Mouse (Mus musculus) ES-E14 (cell line): ENCODE measurements around the gene Atpaf2. TPM values are rescaled to one million over a fixed set of nuclear protein-coding genes. Genes with fewer than 3 reads are reported as not detected.

Experiments used
- DNase-seq: peaks from one replicate; pipeline ENCODE4 v3.0.0-alpha.2; 2013; ENCODE audit warnings: low read depth, low spot score
- H3K27ac ChIP-seq: 2 replicates; pipeline ENCODE4 v1.5.1; 2012; ENCODE audit warnings: low read depth, mild to moderate bottlenecking, low read length, moderate library complexity, mixed read lengths; ENCODE audit not compliant: poor library complexity, insufficient read depth, severe bottlenecking
- H3K36me3 ChIP-seq: 2 replicates; pipeline ENCODE4 v1.6.1; 2012; ENCODE audit warnings: mild to moderate bottlenecking, low read length, moderate library complexity, mixed read lengths; ENCODE audit not compliant: control insufficient read depth, poor library complexity, insufficient read depth, severe bottlenecking
- H3K4me1 ChIP-seq, 2 experiments: fragments of 150-350 bp in 1 of 2; sonication (generic) in 1 of 2; 2 replicates each; pipeline ENCODE4 v1.6.1; 2012; ENCODE audit warnings: low read length in 2 of 2, mild to moderate bottlenecking in 1 of 2, mixed read lengths in 1 of 2; ENCODE audit not compliant: control insufficient read depth in 2 of 2, insufficient read depth in 2 of 2, poor library complexity in 1 of 2
- H3K4me3 ChIP-seq, 2 experiments: fragments of 150-350 bp in 1 of 2; sonication (generic) in 1 of 2; 2 replicates each; pipeline ENCODE4 v1.5.1; 2012; ENCODE audit warnings: low read length in 2 of 2, low read depth in 1 of 2, mild to moderate bottlenecking in 1 of 2, mixed read lengths in 1 of 2; ENCODE audit not compliant: insufficient read depth in 1 of 2, poor library complexity in 1 of 2, severe bottlenecking in 1 of 2
- H3K9ac ChIP-seq: 2 replicates; pipeline ENCODE4 v1.6.1; 2012; ENCODE audit warnings: low read depth, mild to moderate bottlenecking, low read length, mixed read lengths; ENCODE audit not compliant: poor library complexity, insufficient read depth, severe bottlenecking
- H3K9me3 ChIP-seq: fragments of 150-350 bp; sonication (generic); 2 replicates; pipeline ENCODE4 v1.6.1; 2012; ENCODE audit warnings: low read depth, mild to moderate bottlenecking, low read length; ENCODE audit not compliant: control insufficient read depth, insufficient read depth
- CHD2 ChIP-seq: IDR thresholded peaks from 2 replicates; pipeline ENCODE4 v1.6.1; 2014; ENCODE audit warnings: mild to moderate bottlenecking, low read depth, low read length, inconsistent platforms
- HCFC1 ChIP-seq: IDR thresholded peaks from 2 replicates; pipeline ENCODE4 v1.6.1; 2012; ENCODE audit warnings: low read length, inconsistent platforms, borderline replicate concordance; ENCODE audit not compliant: insufficient read depth
- MAFK ChIP-seq: IDR thresholded peaks from 2 replicates; pipeline ENCODE4 v1.6.1; 2014; ENCODE audit warnings: mild to moderate bottlenecking, low read depth, low read length, inconsistent platforms; ENCODE audit not compliant: insufficient read depth
- ZC3H11A ChIP-seq: IDR thresholded peaks from 2 replicates; pipeline ENCODE4 v1.6.1; 2012; ENCODE audit warnings: low read depth, mild to moderate bottlenecking, inconsistent platforms, low read length, borderline replicate concordance
- ZNF384 ChIP-seq: IDR thresholded peaks from 2 replicates; pipeline ENCODE4 v1.6.1; 2012; ENCODE audit warnings: low read depth, low read length, inconsistent platforms
- in situ Hi-C, 2 experiments: fragments of 600-800 bp; cut with MboI; formaldehyde crosslinking; loops; one replicate each; pipeline ENCODE4 v1.15.1; 2025; ENCODE audit warnings: low sequenced_read_pairs in 2 of 2, inconsistent platforms in 1 of 2; ENCODE audit not compliant: unreplicated experiment in 2 of 2
- total RNA-seq: library from RNA; depleted of rRNA; stranded (reverse); fragments of 300-350 nt; gene quantifications from 2 replicates; pipeline ENCODE4 v1.2.3, GENCODE M21; 2012

Atpaf2 gene
- total RNA-seq, 1 experiment = 34.3 TPM

DNA sequence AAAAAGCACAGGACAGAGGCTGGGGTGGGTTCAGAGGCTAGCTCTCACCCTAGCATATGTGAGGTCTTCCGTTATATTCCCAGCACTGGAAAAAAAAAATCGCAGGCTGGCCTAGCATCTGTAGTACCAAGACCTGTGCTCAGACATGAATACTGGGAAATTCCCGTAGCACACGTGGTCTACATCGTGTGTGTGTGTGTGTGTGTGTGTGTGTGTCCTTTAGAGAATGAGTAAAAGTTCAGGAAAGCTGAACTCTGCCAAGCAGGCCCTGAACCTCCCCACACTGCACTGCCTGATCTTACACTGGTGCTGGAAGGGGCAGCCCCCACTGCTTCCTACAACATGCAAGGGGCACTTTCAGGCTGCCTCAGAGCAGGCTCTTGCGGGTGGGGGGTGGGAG lies 43.8 kb downstream of the Atpaf2 start:
- in situ Hi-C loops = no loop called here
- no peak overlapping the region for H3K9ac ChIP-seq
- DNase-seq = no peak
- no peak overlapping the region for H3K27ac ChIP-seq
- no peak overlapping the region for H3K4me3 ChIP-seq
- H3K4me1 ChIP-seq = peaks cover 2% of the 10 kb centered on the region in 2 experiments; a peak in 2 of 4 replicates
- no peaks in the 10 kb centered on the region for H3K36me3 ChIP-seq
- no peak for TF ChIP-seq ZNF384
- no peak for TF ChIP-seq MAFK
- TF ChIP-seq CHD2 = no peak
- no peak for TF ChIP-seq ZC3H11A
- no peak for TF ChIP-seq HCFC1
- H3K9me3 ChIP-seq = no peaks in the 10 kb centered on the region

DNA sequence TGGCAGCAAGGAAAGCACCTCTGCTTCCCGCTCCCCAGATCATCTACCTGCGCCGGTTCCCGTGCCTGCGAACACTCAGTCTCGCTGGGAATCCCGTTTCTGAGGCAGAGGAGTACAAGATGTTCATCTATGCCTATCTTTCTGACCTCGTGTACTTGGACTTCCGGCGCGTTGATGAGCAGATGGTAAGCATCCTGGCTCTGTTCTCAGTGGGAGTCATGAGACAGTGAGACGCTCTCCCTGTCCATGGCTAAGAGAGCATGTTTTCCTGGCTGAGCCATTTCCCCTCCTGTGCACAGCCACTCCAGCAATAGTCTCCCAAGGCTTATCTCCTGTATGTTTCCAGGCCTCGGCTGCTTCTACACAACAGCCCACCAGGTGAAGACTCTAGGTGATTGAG lies 47.8 kb downstream of the Atpaf2 start:
- Histone ChIP-seq H3K27ac (no peak overlapping the region), H3K4me1 (peaks cover 15 to 16% of the 10 kb centered on the region in 2 experiments; a peak in 3 of 4 replicates), H3K36me3 (no peaks in the 10 kb centered on the region), H3K9ac (no peak overlapping the region), H3K4me3 (no peak overlapping the region), H3K9me3 (no peaks in the 10 kb centered on the region)
- in situ Hi-C loops = no loop called here
- DNase-seq = no peak
- TF ChIP-seq CHD2 = no peak
- no peak for TF ChIP-seq ZNF384
- no peak for TF ChIP-seq HCFC1
- no peak for TF ChIP-seq ZC3H11A
- TF ChIP-seq MAFK = no peak

GRCm38 (mm10) chr11:60369448-60369847 lies 48.8 kb downstream of the Atpaf2 start:
- peaks cover 15 to 16% of the 10 kb centered on the region in 2 experiments; a peak in 3 of 4 replicates for H3K4me1 ChIP-seq
- H3K9ac ChIP-seq = no peak overlapping the region
- H3K27ac ChIP-seq = no peak overlapping the region
- no peaks in the 10 kb centered on the region for H3K9me3 ChIP-seq
- TF ChIP-seq MAFK (no peak), ZNF384 (no peak), HCFC1 (no peak), CHD2 (no peak), ZC3H11A (no peak)
- H3K36me3 ChIP-seq = no peaks in the 10 kb centered on the region
- in situ Hi-C loops = no loop called here
- H3K4me3 ChIP-seq = no peak overlapping the region
- no peak for DNase-seq

GRCm38 (mm10) chr11:60368909-60369308 lies 49.3 kb downstream of the Atpaf2 start:
- in situ Hi-C loops = no loop called here
- H3K4me3 ChIP-seq = no peak overlapping the region
- TF ChIP-seq ZNF384 (no peak), HCFC1 (no peak), ZC3H11A (no peak), MAFK (no peak), CHD2 (no peak)
- no peaks in the 10 kb centered on the region for H3K36me3 ChIP-seq
- H3K9me3 ChIP-seq = no peaks in the 10 kb centered on the region
- H3K4me1 ChIP-seq = peaks cover 15 to 16% of the 10 kb centered on the region in 2 experiments; a peak in 3 of 4 replicates
- DNase-seq = no peak
- H3K9ac ChIP-seq = no peak overlapping the region
- H3K27ac ChIP-seq = no peak overlapping the region

- TF ChIP-seq ZC3H11A (no peak), ZNF384 (no peak), MAFK (no peak), HCFC1 (no peak), CHD2 (no peak)
- Histone ChIP-seq H3K4me1 (peaks cover 15 to 16% of the 10 kb centered on the region in 2 experiments; a peak in 3 of 4 replicates), H3K36me3 (no peaks in the 10 kb centered on the region), H3K4me3 (no peak overlapping the region), H3K27ac (no peak overlapping the region), H3K9me3 (no peaks in the 10 kb centered on the region), H3K9ac (no peak overlapping the region)
- in situ Hi-C loops = no loop called here
- DNase-seq = no peak
Measured at GRCm38 (mm10) chr11:60367256-60367655, 51.0 kb downstream of the Atpaf2 start.
